Mouse (Mus musculus) hindbrain, embryonic 11.5 days (tissue): ENCODE results near the gene Cd81. TPM values are rescaled to one million over a fixed set of nuclear protein-coding genes. Genes with fewer than 3 reads are reported as not detected.

Source experiments
- ATAC-seq: fragments of 200-750 bp; cut with Nextera tagmentation; 2 replicates; pipeline ENCODE4 v1.8.0; 2017; ENCODE audit warnings: mild to moderate bottlenecking, moderate TSS enrichment, moderate library complexity; ENCODE audit not compliant: low FRiP score
- DNase-seq: peaks from one replicate; pipeline ENCODE4 v3.0.0-alpha.2; 2015; ENCODE audit warnings: low spot score
- H3K27ac ChIP-seq: fragments of 300-500 bp; sonication (generic); 2 replicates; pipeline ENCODE4 v1.5.1; 2014; ENCODE audit warnings: mild to moderate bottlenecking, low read depth, low read length
- H3K27me3 ChIP-seq: fragments of 300-500 bp; sonication (generic); 2 replicates; pipeline ENCODE4 v1.6.1; 2014; ENCODE audit warnings: mild to moderate bottlenecking, low read length, moderate library complexity, mixed read lengths; ENCODE audit not compliant: control insufficient read depth, insufficient read depth
- H3K36me3 ChIP-seq: fragments of 300-500 bp; sonication (generic); 2 replicates; pipeline ENCODE4 v1.6.1; 2014; ENCODE audit warnings: mild to moderate bottlenecking, low read length, moderate library complexity, mixed read lengths; ENCODE audit not compliant: control insufficient read depth, insufficient read depth
- H3K4me1 ChIP-seq: fragments of 300-500 bp; sonication (generic); replicated peaks from 2 replicates; pipeline ENCODE4 v1.6.1; 2014; ENCODE audit warnings: low read length, mixed read lengths; ENCODE audit not compliant: control insufficient read depth, insufficient read depth
- H3K4me2 ChIP-seq: fragments of 300-500 bp; sonication (generic); replicated peaks from 2 replicates; pipeline ENCODE4 v1.6.1; 2014; ENCODE audit warnings: mild to moderate bottlenecking, low read depth, low read length
- H3K4me3 ChIP-seq: fragments of 300-500 bp; sonication (generic); 2 replicates; pipeline ENCODE4 v1.5.1; 2014; ENCODE audit warnings: low read depth, low read length
- H3K9ac ChIP-seq: fragments of 300-500 bp; sonication (generic); 2 replicates; pipeline ENCODE4 v1.6.1; 2014; ENCODE audit warnings: low read depth, low read length
- H3K9me3 ChIP-seq: fragments of 300-500 bp; sonication (generic); 2 replicates; pipeline ENCODE4 v1.6.1; 2016; ENCODE audit warnings: low read length; ENCODE audit not compliant: control insufficient read depth
- WGBS: fragments of 180-500 bp; shearing (Covaris S2); extraction: QIAGEN DNeasy Blood & Tissue Kit; methylation state at CpG from one replicate; pipeline ENCODE4 v1.1.7; 2014; 5-methylcytosine and 5-hydroxymethylcytosine counted together
- polyA plus RNA-seq: library from polyadenylated mRNA; unstranded; fragments of >200 nt; fragmentation: Nextera tagmentation; extraction: Ambion mirVana; gene quantifications from 2 replicates; pipeline ENCODE4 v1.2.1, GENCODE M21; 2014

Cd81 gene
- polyA plus RNA-seq, 1 experiment from 2014 or later: 264 TPM

- H3K36me3 ChIP-seq: no peaks in the 10 kb centered on the region
- H3K27me3 ChIP-seq: no peaks in the 10 kb centered on the region
- ATAC-seq (no peak), DNase-seq (no peak)
- peaks cover 6% of the 10 kb centered on the region for H3K4me1 ChIP-seq
- no peak overlapping the region for H3K4me3 ChIP-seq
- no peak overlapping the region for H3K27ac ChIP-seq
- no peaks in the 10 kb centered on the region for H3K9me3 ChIP-seq
- H3K4me2 ChIP-seq: no peak overlapping the region
- no peak overlapping the region for H3K9ac ChIP-seq
- WGBS: 65% methylated on average over 2 of the region's 2 CpGs
Observed at GRCm38 (mm10) chr7:143051316-143051715, 1.2 kb upstream of the Cd81 start.

- Histone ChIP-seq H3K4me3 (peak overlapping the region; percentile 94), H3K9me3 (no peaks in the 10 kb centered on the region), H3K27ac (peak overlapping the region; percentile 61), H3K27me3 (no peaks in the 10 kb centered on the region), H3K4me1 (peaks cover 6% of the 10 kb centered on the region), H3K4me2 (peak overlapping the region; percentile 89), H3K36me3 (no peaks in the 10 kb centered on the region), H3K9ac (peak overlapping the region; percentile 89)
- WGBS: under 1% methylated on average over 46 of the region's 46 CpGs
- DNase-seq (peak; percentile 77), ATAC-seq (peak; percentile 62)
Observed at GRCm38 (mm10) chr7:143053008-143053899, 715 bp downstream of the Cd81 start.

- H3K27me3 ChIP-seq: no peaks in the 10 kb centered on the region
- H3K4me1 ChIP-seq: peaks cover 6% of the 10 kb centered on the region
- H3K9me3 ChIP-seq: no peaks in the 10 kb centered on the region
- peak overlapping the region; percentile 89 for H3K9ac ChIP-seq
- peak overlapping the region; percentile 89 for H3K4me2 ChIP-seq
- ATAC-seq: no peak; the same call in 1 of the 2 replicates
- no peaks in the 10 kb centered on the region for H3K36me3 ChIP-seq
- H3K4me3 ChIP-seq: peak overlapping the region; percentile 94
- 60% methylated on average over 11 of the region's 11 CpGs for WGBS
- DNase-seq: no peak
- H3K27ac ChIP-seq: no peak overlapping the region
Observed at GRCm38 (mm10) chr7:143053961-143054611, 1.5 kb downstream of the Cd81 start.

GRCm38 (mm10) chr7:143054612-143054965 is 2.0 kb downstream of the Cd81 start:
- Histone ChIP-seq H3K4me3 (0 out of 2 replicates have a peak overlapping the region, but pooled peaks have one; percentile 2), H3K27ac (no peak overlapping the region), H3K9ac (no peak overlapping the region; the same call in 1 of the 2 replicates), H3K4me2 (peak overlapping the region; percentile 89), H3K4me1 (peaks cover 6% of the 10 kb centered on the region), H3K36me3 (no peaks in the 10 kb centered on the region), H3K9me3 (no peaks in the 10 kb centered on the region), H3K27me3 (no peaks in the 10 kb centered on the region)
- WGBS: 53% methylated on average over 3 of the region's 3 CpGs
- DNase-seq (no peak), ATAC-seq (no peak)

DNA sequence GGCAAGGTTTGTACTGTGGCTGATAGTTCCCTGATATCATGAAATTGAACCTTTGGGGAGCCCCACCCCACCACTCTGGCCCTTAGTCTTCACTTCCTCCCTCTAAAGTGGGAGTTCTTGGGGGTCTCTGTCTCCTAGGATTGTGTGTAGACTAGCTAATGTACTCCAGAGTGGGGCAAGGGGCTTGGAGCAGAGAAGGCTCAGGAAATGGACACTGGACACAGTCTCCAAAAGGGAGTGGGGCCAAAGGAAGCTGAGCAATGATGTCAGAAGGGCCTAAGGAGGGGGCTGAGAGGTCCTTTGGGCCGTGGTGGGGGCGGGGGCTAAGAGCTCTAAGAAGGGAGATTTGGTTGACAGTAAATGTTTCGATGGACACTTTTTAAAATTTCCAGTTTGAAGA is 2.5 kb downstream of the Cd81 start:
- H3K4me1 ChIP-seq: peaks cover 6% of the 10 kb centered on the region
- no peak overlapping the region for H3K27ac ChIP-seq
- no peak for ATAC-seq
- H3K4me3 ChIP-seq: no peak overlapping the region
- H3K9ac ChIP-seq: no peak overlapping the region
- H3K4me2 ChIP-seq: no peak overlapping the region
- H3K9me3 ChIP-seq: no peaks in the 10 kb centered on the region
- no peak for DNase-seq
- H3K36me3 ChIP-seq: no peaks in the 10 kb centered on the region
- 86% methylated on average over 3 of the region's 3 CpGs for WGBS
- H3K27me3 ChIP-seq: no peaks in the 10 kb centered on the region

DNA sequence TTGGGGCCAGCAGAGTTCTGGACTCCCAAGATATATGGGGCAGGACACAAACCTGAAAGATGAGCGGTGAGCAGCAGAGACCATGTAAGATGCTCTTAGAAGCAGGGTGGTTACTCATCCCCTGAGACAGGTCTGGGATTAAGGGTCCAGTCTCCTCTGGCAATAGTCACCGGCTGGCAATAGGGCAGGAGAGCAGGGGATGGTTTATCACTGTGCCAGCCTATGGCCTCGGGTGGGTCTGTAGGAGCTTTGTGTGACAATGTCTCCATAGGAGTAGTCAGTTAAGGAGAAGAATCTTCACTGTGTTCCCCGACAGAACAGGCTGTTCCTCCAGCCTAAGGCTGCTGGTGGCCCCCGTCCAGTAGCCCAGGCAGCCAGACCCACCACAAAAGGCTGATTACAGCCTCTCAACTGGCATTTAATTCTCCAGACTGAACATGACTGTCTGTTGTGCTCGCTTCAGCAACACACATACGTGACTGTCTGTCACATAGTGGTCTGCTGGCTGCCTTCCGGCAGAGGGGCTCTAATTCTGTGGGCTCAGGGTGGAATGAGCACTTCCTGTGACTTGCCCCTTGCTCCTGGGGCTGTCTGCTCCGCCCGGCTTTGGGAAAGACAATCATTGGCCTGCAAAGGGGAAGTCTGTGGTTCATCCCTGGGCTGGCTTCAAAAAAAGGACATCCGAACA is 3.1 kb downstream of the Cd81 start:
- Histone ChIP-seq H3K4me1 (peaks cover 6% of the 10 kb centered on the region), H3K27ac (no peak overlapping the region), H3K4me2 (no peak overlapping the region), H3K9me3 (no peaks in the 10 kb centered on the region), H3K36me3 (no peaks in the 10 kb centered on the region), H3K9ac (no peak overlapping the region), H3K27me3 (no peaks in the 10 kb centered on the region), H3K4me3 (no peak overlapping the region)
- ATAC-seq (no peak), DNase-seq (no peak)
- 82% methylated on average over 11 of the region's 11 CpGs for WGBS

DNA sequence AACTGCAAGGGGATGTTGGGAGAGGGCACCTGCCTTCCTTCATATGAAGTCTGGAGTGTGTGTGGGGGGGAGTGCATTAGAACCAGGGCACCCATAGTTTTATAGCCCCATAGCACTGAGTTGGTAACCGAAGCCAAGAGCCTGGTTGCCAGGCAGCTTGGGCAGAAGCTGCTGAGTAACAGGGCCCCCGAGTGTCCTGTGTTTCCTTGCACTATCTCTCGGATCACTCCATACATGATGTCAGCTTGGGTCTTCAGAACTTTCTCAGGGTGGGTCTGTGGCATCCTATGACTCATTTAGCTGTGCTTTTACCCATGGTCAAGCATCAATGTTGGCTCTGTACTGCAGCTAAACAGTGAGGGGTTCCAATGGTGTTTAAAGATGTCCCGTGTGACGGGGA is 4.5 kb downstream of the Cd81 start:
- peaks cover 6% of the 10 kb centered on the region for H3K4me1 ChIP-seq
- H3K9ac ChIP-seq: no peak overlapping the region
- 91% methylated on average over 5 of the region's 5 CpGs for WGBS
- H3K4me3 ChIP-seq: no peak overlapping the region
- H3K9me3 ChIP-seq: no peaks in the 10 kb centered on the region
- H3K36me3 ChIP-seq: no peaks in the 10 kb centered on the region
- H3K27me3 ChIP-seq: no peaks in the 10 kb centered on the region
- ATAC-seq: no peak
- no peak overlapping the region for H3K4me2 ChIP-seq
- no peak for DNase-seq
- H3K27ac ChIP-seq: no peak overlapping the region

GRCm38 (mm10) chr7:143057667-143058220 is 5.2 kb downstream of the Cd81 start:
- ATAC-seq: no peak
- Histone ChIP-seq H3K9ac (no peak overlapping the region), H3K36me3 (0 out of 2 replicates have a peak, but pooled peaks cover 3% of the 10 kb centered on the region), H3K4me1 (peaks cover 6% of the 10 kb centered on the region), H3K4me3 (no peak overlapping the region), H3K4me2 (no peak overlapping the region), H3K9me3 (no peaks in the 10 kb centered on the region), H3K27ac (no peak overlapping the region), H3K27me3 (no peaks in the 10 kb centered on the region)
- no peak for DNase-seq
- WGBS: 90% methylated on average over 9 of the region's 9 CpGs
